Mouse (Mus musculus) kidney, embryonic 15.5 days (tissue): Measurements from ENCODE around the gene Atp12a. TPM values are rescaled to one million over a fixed set of nuclear protein-coding genes. Genes with fewer than 3 reads are reported as not detected.

ENCODE experiments used
- ATAC-seq: fragments of 200-750 bp; cut with Nextera tagmentation; replicated peaks from 2 replicates; pipeline ENCODE4 v1.8.0; 2017; ENCODE audit warnings: moderate TSS enrichment; ENCODE audit not compliant: low FRiP score
- H3K27ac ChIP-seq: fragments of 300-500 bp; sonication (generic); 2 replicates; pipeline ENCODE4 v1.5.1; 2015; ENCODE audit warnings: mild to moderate bottlenecking, inconsistent platforms
- H3K27me3 ChIP-seq: fragments of 300-500 bp; sonication (generic); 2 replicates; pipeline ENCODE4 v1.6.1; 2015; ENCODE audit warnings: inconsistent platforms
- H3K36me3 ChIP-seq: fragments of 300-500 bp; sonication (generic); 2 replicates; pipeline ENCODE4 v1.6.1; 2015; ENCODE audit warnings: inconsistent platforms
- H3K4me1 ChIP-seq: fragments of 300-500 bp; sonication (generic); 2 replicates; pipeline ENCODE4 v1.6.1; 2015; ENCODE audit warnings: inconsistent platforms
- H3K4me2 ChIP-seq: fragments of 300-500 bp; sonication (generic); 2 replicates; pipeline ENCODE4 v1.6.1; 2015; ENCODE audit warnings: moderate library complexity, mild to moderate bottlenecking, inconsistent platforms
- H3K4me3 ChIP-seq: fragments of 300-500 bp; sonication (generic); replicated peaks from 2 replicates; pipeline ENCODE4 v1.5.1; 2015; ENCODE audit warnings: mild to moderate bottlenecking, inconsistent platforms
- H3K9ac ChIP-seq: fragments of 300-500 bp; sonication (generic); 2 replicates; pipeline ENCODE4 v1.6.1; 2015; ENCODE audit warnings: mild to moderate bottlenecking, inconsistent platforms
- H3K9me3 ChIP-seq: fragments of 300-500 bp; sonication (generic); replicated peaks from 2 replicates; pipeline ENCODE4 v1.6.1; 2016; ENCODE audit warnings: inconsistent platforms
- WGBS: fragments of 180-500 bp; shearing (Covaris S2); methylation state at CpG from one replicate; pipeline ENCODE4 v1.1.7; 2015; ENCODE audit warnings: mixed read lengths; 5-methylcytosine and 5-hydroxymethylcytosine counted together
- polyA plus RNA-seq: library from polyadenylated mRNA; unstranded; fragments of >200 nt; fragmentation: Nextera tagmentation; extraction: Ambion mirVana; gene quantifications from 2 replicates; pipeline ENCODE4 v1.2.1, GENCODE M21; 2015

The Atp12a gene
- 1.5 and 1.6 TPM in 2 replicates for polyA plus RNA-seq

- peak within 1 kb of the TSS; percentile 88 for H3K4me2 ChIP-seq
- H3K27ac ChIP-seq: no peak within 1 kb of the TSS
- no peaks in the 10 kb centered on the region for H3K36me3 ChIP-seq
- 1% methylated on average over 48 of the region's 48 CpGs for WGBS
- peaks cover 64% of the 10 kb centered on the region for H3K27me3 ChIP-seq
- ATAC-seq: peak; percentile 29; the same call in 1 of the 2 replicates
- no peak within 1 kb of the TSS for H3K9ac ChIP-seq
- H3K4me1 ChIP-seq: peaks cover 19% of the 10 kb centered on the region
- peak within 1 kb of the TSS; percentile 47 for H3K4me3 ChIP-seq
- H3K9me3 ChIP-seq: no peaks in the 10 kb centered on the region
Measured at GRCm38 (mm10) chr14:56364711-56365237, at the start of gene Atp12a. Gene Atp12a, plus strand, starts transcription at chr14:56365068.

GRCm38 (mm10) chr14:56315519-56315918 is 49.3 kb upstream of the Atp12a start:
- no peaks in the 10 kb centered on the region for H3K27me3 ChIP-seq
- no peak for ATAC-seq
- no peak overlapping the region for H3K4me2 ChIP-seq
- H3K27ac ChIP-seq: no peak overlapping the region
- H3K9ac ChIP-seq: no peak overlapping the region
- H3K9me3 ChIP-seq: no peaks in the 10 kb centered on the region
- no peak overlapping the region for H3K4me3 ChIP-seq
- H3K36me3 ChIP-seq: no peaks in the 10 kb centered on the region
- H3K4me1 ChIP-seq: 0 out of 2 replicates have a peak, but pooled peaks cover 2% of the 10 kb centered on the region
- 65% methylated on average over 7 of the region's 7 CpGs for WGBS

GRCm38 (mm10) chr14:56316333-56316732 is 48.5 kb upstream of the Atp12a start:
- no peak for ATAC-seq
- Histone ChIP-seq H3K4me3 (no peak overlapping the region), H3K27ac (no peak overlapping the region), H3K27me3 (no peaks in the 10 kb centered on the region), H3K9ac (no peak overlapping the region), H3K4me1 (0 out of 2 replicates have a peak, but pooled peaks cover 2% of the 10 kb centered on the region), H3K36me3 (no peaks in the 10 kb centered on the region), H3K9me3 (no peaks in the 10 kb centered on the region), H3K4me2 (no peak overlapping the region)
- 87% methylated on average over 4 of the region's 4 CpGs for WGBS

DNA sequence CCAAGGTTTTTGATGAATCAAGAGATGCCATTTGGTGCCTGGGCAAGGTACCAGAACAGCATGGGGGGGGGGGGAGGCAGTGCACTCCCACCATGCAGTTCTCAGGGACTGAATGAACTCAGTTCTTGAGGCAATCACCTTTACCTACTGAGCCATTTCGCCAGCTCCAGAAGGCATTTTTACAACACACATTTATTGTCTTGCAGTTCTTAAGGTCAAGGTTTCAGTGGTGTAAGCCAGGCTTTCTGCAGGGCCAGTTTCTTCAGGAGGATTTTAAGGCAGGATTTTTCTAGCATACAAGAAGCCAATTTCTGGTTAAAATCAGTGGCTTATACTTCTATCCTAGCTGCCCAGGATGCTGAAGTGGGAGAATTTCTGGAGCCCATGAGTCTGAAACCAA is 41.9 kb upstream of the Atp12a start:
- ATAC-seq: no peak
- Histone ChIP-seq H3K4me3 (no peak overlapping the region), H3K9me3 (no peaks in the 10 kb centered on the region), H3K9ac (no peak overlapping the region), H3K27ac (no peak overlapping the region), H3K36me3 (no peaks in the 10 kb centered on the region), H3K27me3 (no peaks in the 10 kb centered on the region), H3K4me2 (no peak overlapping the region), H3K4me1 (no peaks in the 10 kb centered on the region)
- WGBS: 44% methylated on average over 1 of the region's 1 CpGs

- no peak for ATAC-seq
Measured at GRCm38 (mm10) chr14:56325038-56325437, 39.8 kb upstream of the Atp12a start.

DNA sequence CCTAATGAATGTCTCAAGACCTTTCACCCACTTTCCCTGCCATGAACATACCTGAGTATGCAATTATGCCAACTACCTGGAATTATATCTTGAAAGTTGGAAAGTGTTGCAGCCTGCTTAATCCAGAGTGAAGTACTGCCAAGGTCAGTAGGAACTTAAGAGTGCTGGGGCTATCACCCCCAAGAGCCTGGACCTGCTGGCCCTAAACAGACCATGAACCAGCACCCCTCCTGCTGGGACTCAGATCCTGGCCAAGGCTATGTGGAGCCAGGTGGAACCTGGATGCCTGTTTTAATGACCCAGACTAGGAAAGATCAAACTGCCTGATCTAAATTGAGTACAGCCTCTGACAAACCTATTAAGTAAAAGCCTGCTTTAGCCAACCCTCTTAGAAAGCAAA is 31.2 kb upstream of the Atp12a start:
- H3K4me3 ChIP-seq: no peak overlapping the region
- no peaks in the 10 kb centered on the region for H3K9me3 ChIP-seq
- H3K27me3 ChIP-seq: no peaks in the 10 kb centered on the region
- H3K27ac ChIP-seq: no peak overlapping the region
- H3K4me1 ChIP-seq: peaks cover 11% of the 10 kb centered on the region
- no peak overlapping the region for H3K4me2 ChIP-seq
- ATAC-seq: no peak
- no peaks in the 10 kb centered on the region for H3K36me3 ChIP-seq
- H3K9ac ChIP-seq: no peak overlapping the region

More at GRCm38 (mm10) chr14:56325038-56325437, 39.8 kb upstream of the Atp12a start:
- Histone ChIP-seq H3K27ac (no peak overlapping the region), H3K4me3 (no peak overlapping the region), H3K36me3 (no peaks in the 10 kb centered on the region), H3K4me2 (no peak overlapping the region), H3K4me1 (no peaks in the 10 kb centered on the region), H3K27me3 (no peaks in the 10 kb centered on the region), H3K9ac (no peak overlapping the region), H3K9me3 (no peaks in the 10 kb centered on the region)

DNA sequence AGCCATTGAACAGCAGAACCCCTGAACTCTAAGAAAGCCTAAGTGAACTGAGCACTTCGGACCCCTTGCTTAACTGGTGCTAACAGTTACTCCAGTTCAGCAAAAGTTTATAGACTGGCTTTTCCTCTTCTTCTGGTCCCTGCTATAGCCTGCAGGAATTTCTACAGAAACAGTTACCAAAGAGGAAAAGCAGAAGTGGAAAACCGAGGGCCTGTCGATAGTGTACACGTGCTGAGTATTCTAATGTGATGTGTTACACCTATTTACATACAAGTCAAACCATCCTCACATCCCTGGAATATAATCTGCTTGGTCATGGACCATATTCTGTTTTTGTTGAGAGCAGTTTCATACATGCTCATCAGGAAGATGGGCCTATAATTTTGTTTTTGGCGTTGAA is 30.4 kb upstream of the Atp12a start:
- Histone ChIP-seq H3K4me2 (no peak overlapping the region), H3K36me3 (no peaks in the 10 kb centered on the region), H3K4me1 (peaks cover 13% of the 10 kb centered on the region), H3K9ac (no peak overlapping the region), H3K27me3 (no peaks in the 10 kb centered on the region), H3K9me3 (no peaks in the 10 kb centered on the region), H3K27ac (no peak overlapping the region), H3K4me3 (no peak overlapping the region)
- no peak for ATAC-seq
- 94% methylated on average over 5 of the region's 5 CpGs for WGBS

DNA sequence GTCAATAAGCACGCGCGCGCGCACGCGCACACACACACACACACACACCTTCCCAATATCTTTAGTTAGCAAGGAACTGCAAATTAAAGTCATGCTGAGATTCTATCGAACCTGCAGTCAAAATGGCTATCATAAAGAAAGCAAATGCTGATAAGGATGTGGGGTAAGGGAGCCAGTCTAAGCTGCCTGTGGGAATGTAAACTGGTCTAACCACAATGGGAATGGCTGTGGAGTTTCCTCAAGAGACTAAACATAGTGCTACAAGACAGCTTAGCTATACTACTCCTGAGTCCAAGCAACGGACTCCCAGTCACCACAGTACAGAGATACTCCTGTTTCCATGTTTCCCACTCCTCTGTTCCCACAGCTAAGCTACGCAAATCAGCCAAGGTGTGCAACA is 28.8 kb upstream of the Atp12a start:
- no peak overlapping the region for H3K4me3 ChIP-seq
- peaks cover 13% of the 10 kb centered on the region for H3K4me1 ChIP-seq
- no peaks in the 10 kb centered on the region for H3K9me3 ChIP-seq
- H3K4me2 ChIP-seq: no peak overlapping the region
- H3K27me3 ChIP-seq: no peaks in the 10 kb centered on the region
- no peak overlapping the region for H3K27ac ChIP-seq
- no peak for ATAC-seq
- H3K9ac ChIP-seq: no peak overlapping the region
- 88% methylated on average over 10 of the region's 10 CpGs for WGBS
- no peaks in the 10 kb centered on the region for H3K36me3 ChIP-seq

GRCm38 (mm10) chr14:56337075-56337474 is 27.8 kb upstream of the Atp12a start:
- H3K4me1 ChIP-seq: peaks cover 13% of the 10 kb centered on the region
- no peak for ATAC-seq
- H3K27ac ChIP-seq: no peak overlapping the region
- WGBS: 63% methylated on average over 9 of the region's 9 CpGs
- H3K27me3 ChIP-seq: no peaks in the 10 kb centered on the region
- H3K9me3 ChIP-seq: no peaks in the 10 kb centered on the region
- no peak overlapping the region for H3K4me2 ChIP-seq
- no peak overlapping the region for H3K9ac ChIP-seq
- H3K4me3 ChIP-seq: no peak overlapping the region
- no peaks in the 10 kb centered on the region for H3K36me3 ChIP-seq

GRCm38 (mm10) chr14:56337696-56338095 is 27.2 kb upstream of the Atp12a start:
- Histone ChIP-seq H3K4me3 (no peak overlapping the region), H3K27me3 (no peaks in the 10 kb centered on the region), H3K36me3 (no peaks in the 10 kb centered on the region), H3K4me1 (peaks cover 13% of the 10 kb centered on the region), H3K27ac (no peak overlapping the region), H3K9ac (no peak overlapping the region), H3K9me3 (no peaks in the 10 kb centered on the region), H3K4me2 (no peak overlapping the region)
- ATAC-seq: no peak
- WGBS: 69% methylated on average over 2 of the region's 2 CpGs

DNA sequence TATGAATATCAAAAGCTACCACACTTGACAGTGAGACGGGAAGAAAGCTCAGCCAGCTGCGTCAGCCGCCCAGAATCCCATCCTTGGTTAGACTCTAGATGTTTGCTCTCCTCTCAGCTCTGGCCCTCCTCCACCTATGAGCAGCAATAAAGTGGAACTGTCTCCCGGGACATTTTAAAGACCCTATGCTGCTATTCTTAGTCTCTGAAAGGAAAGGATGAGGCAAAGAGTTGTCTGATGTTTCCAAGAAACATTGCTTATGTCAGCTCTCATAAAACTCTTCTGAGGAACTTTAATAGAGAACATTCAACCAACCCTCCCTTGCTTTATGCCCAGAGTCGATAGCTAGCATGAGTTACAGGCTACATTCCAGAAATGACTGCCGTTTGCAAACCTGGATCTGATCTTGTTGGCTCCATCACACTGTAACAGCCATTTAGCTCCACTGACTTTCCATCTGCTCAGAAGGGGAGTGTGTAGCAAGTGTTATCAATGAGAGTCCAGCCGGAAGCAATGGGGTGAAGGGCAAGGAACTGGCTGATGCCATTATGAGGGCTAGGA is 25.9 kb upstream of the Atp12a start:
- no peak for ATAC-seq
- H3K27me3 ChIP-seq: no peaks in the 10 kb centered on the region
- H3K4me2 ChIP-seq: no peak overlapping the region
- H3K4me1 ChIP-seq: peaks cover 13% of the 10 kb centered on the region
- H3K4me3 ChIP-seq: no peak overlapping the region
- H3K36me3 ChIP-seq: no peaks in the 10 kb centered on the region
- WGBS: 58% methylated on average over 7 of the region's 7 CpGs
- no peaks in the 10 kb centered on the region for H3K9me3 ChIP-seq
- H3K27ac ChIP-seq: no peak overlapping the region
- H3K9ac ChIP-seq: no peak overlapping the region

DNA sequence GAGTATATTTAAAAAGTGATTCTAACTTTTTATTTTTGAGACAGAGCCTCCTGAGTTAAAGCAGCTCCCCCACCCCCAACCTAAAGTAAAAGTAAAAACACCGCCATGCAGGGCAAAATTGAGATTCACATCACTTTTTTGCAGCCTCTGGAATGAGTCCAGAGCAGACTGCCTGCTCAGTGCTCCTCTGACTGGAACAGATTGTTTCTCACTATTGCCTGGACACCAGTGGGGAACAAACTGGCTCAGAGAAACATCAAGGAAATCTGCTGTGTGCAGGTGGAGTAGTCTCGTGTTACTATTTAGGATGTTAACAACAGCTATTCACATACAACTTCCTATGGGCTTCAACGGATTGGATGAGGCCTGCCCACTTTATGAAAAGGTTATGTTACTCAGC is 16.2 kb upstream of the Atp12a start:
- H3K27me3 ChIP-seq: 0 out of 2 replicates have a peak, but pooled peaks cover under 1% of the 10 kb centered on the region
- no peaks in the 10 kb centered on the region for H3K4me1 ChIP-seq
- no peak overlapping the region for H3K9ac ChIP-seq
- 68% methylated on average over 3 of the region's 3 CpGs for WGBS
- no peaks in the 10 kb centered on the region for H3K9me3 ChIP-seq
- H3K36me3 ChIP-seq: no peaks in the 10 kb centered on the region
- no peak for ATAC-seq
- no peak overlapping the region for H3K27ac ChIP-seq
- H3K4me2 ChIP-seq: no peak overlapping the region
- no peak overlapping the region for H3K4me3 ChIP-seq

- Histone ChIP-seq H3K4me1 (no peaks in the 10 kb centered on the region), H3K9me3 (no peaks in the 10 kb centered on the region), H3K4me2 (no peak overlapping the region), H3K27ac (no peak overlapping the region), H3K27me3 (0 out of 2 replicates have a peak, but pooled peaks cover 6% of the 10 kb centered on the region), H3K36me3 (no peaks in the 10 kb centered on the region), H3K4me3 (no peak overlapping the region), H3K9ac (no peak overlapping the region)
- no peak for ATAC-seq
- 82% methylated on average over 2 of the region's 2 CpGs for WGBS
Measured at GRCm38 (mm10) chr14:56349541-56349940, 15.3 kb upstream of the Atp12a start.
